Mouse (Mus musculus) ES-E14 (cell line): ENCODE results near the gene Tmem59. TPM values are rescaled to one million over a fixed set of nuclear protein-coding genes. Genes with fewer than 3 reads are reported as not detected.

Experiments
- DNase-seq: peaks from one replicate; pipeline ENCODE4 v3.0.0-alpha.2; 2013; ENCODE audit warnings: low read depth, low spot score
- H3K27ac ChIP-seq: 2 replicates; pipeline ENCODE4 v1.5.1; 2012; ENCODE audit warnings: low read depth, mild to moderate bottlenecking, low read length, moderate library complexity, mixed read lengths; ENCODE audit not compliant: poor library complexity, insufficient read depth, severe bottlenecking
- H3K36me3 ChIP-seq: 2 replicates; pipeline ENCODE4 v1.6.1; 2012; ENCODE audit warnings: mild to moderate bottlenecking, low read length, moderate library complexity, mixed read lengths; ENCODE audit not compliant: control insufficient read depth, poor library complexity, insufficient read depth, severe bottlenecking
- H3K4me1 ChIP-seq, 2 experiments: fragments of 150-350 bp in 1 of 2; sonication (generic) in 1 of 2; 2 replicates each; pipeline ENCODE4 v1.6.1; 2012; ENCODE audit warnings: low read length in 2 of 2, mild to moderate bottlenecking in 1 of 2, mixed read lengths in 1 of 2; ENCODE audit not compliant: control insufficient read depth in 2 of 2, insufficient read depth in 2 of 2, poor library complexity in 1 of 2
- H3K4me3 ChIP-seq, 2 experiments: fragments of 150-350 bp in 1 of 2; sonication (generic) in 1 of 2; 2 replicates each; pipeline ENCODE4 v1.5.1; 2012; ENCODE audit warnings: low read length in 2 of 2, low read depth in 1 of 2, mild to moderate bottlenecking in 1 of 2, mixed read lengths in 1 of 2; ENCODE audit not compliant: insufficient read depth in 1 of 2, poor library complexity in 1 of 2, severe bottlenecking in 1 of 2
- H3K9ac ChIP-seq: 2 replicates; pipeline ENCODE4 v1.6.1; 2012; ENCODE audit warnings: low read depth, mild to moderate bottlenecking, low read length, mixed read lengths; ENCODE audit not compliant: poor library complexity, insufficient read depth, severe bottlenecking
- H3K9me3 ChIP-seq: fragments of 150-350 bp; sonication (generic); 2 replicates; pipeline ENCODE4 v1.6.1; 2012; ENCODE audit warnings: low read depth, mild to moderate bottlenecking, low read length; ENCODE audit not compliant: control insufficient read depth, insufficient read depth
- CHD2 ChIP-seq: IDR thresholded peaks from 2 replicates; pipeline ENCODE4 v1.6.1; 2014; ENCODE audit warnings: mild to moderate bottlenecking, low read depth, low read length, inconsistent platforms
- HCFC1 ChIP-seq: IDR thresholded peaks from 2 replicates; pipeline ENCODE4 v1.6.1; 2012; ENCODE audit warnings: low read length, inconsistent platforms, borderline replicate concordance; ENCODE audit not compliant: insufficient read depth
- MAFK ChIP-seq: IDR thresholded peaks from 2 replicates; pipeline ENCODE4 v1.6.1; 2014; ENCODE audit warnings: mild to moderate bottlenecking, low read depth, low read length, inconsistent platforms; ENCODE audit not compliant: insufficient read depth
- ZC3H11A ChIP-seq: IDR thresholded peaks from 2 replicates; pipeline ENCODE4 v1.6.1; 2012; ENCODE audit warnings: low read depth, mild to moderate bottlenecking, inconsistent platforms, low read length, borderline replicate concordance
- ZNF384 ChIP-seq: IDR thresholded peaks from 2 replicates; pipeline ENCODE4 v1.6.1; 2012; ENCODE audit warnings: low read depth, low read length, inconsistent platforms
- in situ Hi-C, 2 experiments: fragments of 600-800 bp; cut with MboI; formaldehyde crosslinking; loops; one replicate each; pipeline ENCODE4 v1.15.1; 2025; ENCODE audit warnings: low sequenced_read_pairs in 2 of 2, inconsistent platforms in 1 of 2; ENCODE audit not compliant: unreplicated experiment in 2 of 2
- total RNA-seq: library from RNA; depleted of rRNA; stranded (reverse); fragments of 300-350 nt; gene quantifications from 2 replicates; pipeline ENCODE4 v1.2.3, GENCODE M21; 2012

The Tmem59 gene
- total RNA-seq, 1 experiment: 249 TPM

DNA sequence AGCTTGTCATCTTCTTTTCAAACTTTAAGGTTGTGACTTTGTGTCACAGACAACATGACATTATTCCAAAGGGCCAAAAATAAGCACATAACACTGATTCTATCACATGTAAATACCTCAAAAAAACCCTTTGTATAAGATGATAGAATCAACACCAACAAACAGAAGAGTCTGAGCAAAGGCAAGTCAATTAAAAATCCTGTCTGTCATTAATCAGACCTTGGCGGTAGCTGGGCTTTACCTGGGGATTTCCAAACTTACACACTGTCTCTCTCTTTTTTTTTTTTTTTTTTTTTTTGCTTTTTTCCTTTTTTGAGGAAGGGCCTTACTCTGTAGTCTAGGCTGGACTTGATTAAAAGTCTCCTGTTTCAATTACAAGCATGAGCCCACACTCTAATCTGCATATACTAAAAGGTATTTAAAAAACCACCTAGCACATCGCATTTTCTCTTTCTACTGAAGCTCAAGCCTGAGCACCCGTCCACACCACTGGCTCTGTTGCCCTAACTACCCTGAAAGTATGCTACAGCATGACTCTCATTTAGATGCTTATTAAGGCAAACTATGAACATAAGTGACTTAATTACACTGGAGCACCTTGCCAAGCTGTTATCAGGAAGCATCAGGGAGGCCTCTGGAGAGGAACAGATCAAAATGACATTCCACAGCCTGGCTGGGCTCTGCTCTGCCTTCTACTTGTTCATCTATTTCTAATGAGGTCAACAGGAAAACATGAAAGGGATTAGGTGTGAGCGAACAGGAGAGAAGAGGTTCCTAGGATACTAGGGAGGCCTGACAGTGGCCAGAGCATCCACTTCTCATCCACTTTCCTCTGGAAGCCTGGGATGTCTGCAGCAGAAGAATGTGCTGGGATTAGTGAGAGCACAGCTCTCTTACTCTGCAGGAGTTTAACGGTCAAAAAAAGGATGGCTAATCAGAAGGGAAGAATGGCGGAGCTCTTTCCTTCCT is 65.5 kb downstream of the Tmem59 start:
- no peak overlapping the region for H3K9ac ChIP-seq
- TF ChIP-seq CHD2 (no peak), MAFK (no peak), HCFC1 (no peak), ZNF384 (no peak), ZC3H11A (no peak)
- DNase-seq: no peak
- peaks cover 9% of the 10 kb centered on the region for H3K36me3 ChIP-seq
- no peak overlapping the region for H3K4me3 ChIP-seq
- no peaks in the 10 kb centered on the region for H3K4me1 ChIP-seq
- in situ Hi-C loops: no loop called here
- no peak overlapping the region for H3K27ac ChIP-seq
- no peaks in the 10 kb centered on the region for H3K9me3 ChIP-seq

DNA sequence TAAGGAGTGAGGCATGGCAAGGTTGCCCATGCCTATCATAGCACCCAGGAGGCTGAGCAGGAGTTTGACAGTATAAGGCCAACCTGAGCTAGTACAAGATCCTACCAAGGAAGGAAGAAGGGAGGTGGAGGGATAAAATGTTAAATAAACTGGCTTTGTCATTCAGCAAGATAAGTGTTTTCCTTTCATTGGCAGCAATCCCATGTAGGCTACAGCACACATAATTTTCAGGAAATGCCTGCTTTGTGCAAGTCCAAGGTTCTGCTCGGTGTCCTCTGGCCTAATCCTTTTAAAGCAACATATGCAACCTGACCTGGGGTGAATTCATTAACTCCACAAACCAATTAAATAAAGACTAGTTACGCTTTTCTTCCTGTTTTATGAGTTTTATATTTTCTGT is 67.2 kb downstream of the Tmem59 start:
- no peak for DNase-seq
- TF ChIP-seq ZNF384: no peak
- no peak for TF ChIP-seq HCFC1
- TF ChIP-seq MAFK: no peak
- TF ChIP-seq CHD2: no peak
- TF ChIP-seq ZC3H11A: no peak
- Histone ChIP-seq H3K4me1 (no peaks in the 10 kb centered on the region), H3K27ac (no peak overlapping the region), H3K9me3 (no peaks in the 10 kb centered on the region), H3K4me3 (no peak overlapping the region), H3K36me3 (peaks cover 5% of the 10 kb centered on the region; the same call in 1 of the 2 replicates), H3K9ac (no peak overlapping the region)
- in situ Hi-C loops: no loop called here

DNA sequence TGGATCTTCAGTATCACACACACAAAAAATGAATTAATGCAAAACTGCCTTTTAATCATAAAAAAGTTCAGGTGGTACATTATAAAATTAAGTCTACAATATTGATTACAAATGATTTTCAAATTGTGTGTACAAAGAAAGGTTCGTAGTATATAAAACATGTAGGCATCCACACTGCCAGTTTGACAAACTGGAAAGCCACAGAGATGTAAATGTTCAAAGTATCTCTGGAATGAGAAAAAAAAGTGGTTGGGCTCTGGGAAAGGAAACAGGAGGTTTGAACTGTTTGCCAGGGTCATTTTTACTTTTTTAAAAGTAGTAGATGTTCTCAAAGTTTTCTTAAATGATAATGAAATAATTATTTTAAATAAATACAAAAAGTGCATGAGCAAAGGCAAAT is 67.8 kb downstream of the Tmem59 start:
- no peaks in the 10 kb centered on the region for H3K9me3 ChIP-seq
- no peak overlapping the region for H3K27ac ChIP-seq
- DNase-seq: no peak
- in situ Hi-C loops: no loop called here
- no peak for TF ChIP-seq CHD2
- no peak for TF ChIP-seq HCFC1
- TF ChIP-seq MAFK: no peak
- no peak for TF ChIP-seq ZNF384
- no peak for TF ChIP-seq ZC3H11A
- H3K36me3 ChIP-seq: 0 out of 2 replicates have a peak, but pooled peaks cover 2% of the 10 kb centered on the region
- no peak overlapping the region for H3K9ac ChIP-seq
- H3K4me1 ChIP-seq: no peaks in the 10 kb centered on the region
- H3K4me3 ChIP-seq: no peak overlapping the region

DNA sequence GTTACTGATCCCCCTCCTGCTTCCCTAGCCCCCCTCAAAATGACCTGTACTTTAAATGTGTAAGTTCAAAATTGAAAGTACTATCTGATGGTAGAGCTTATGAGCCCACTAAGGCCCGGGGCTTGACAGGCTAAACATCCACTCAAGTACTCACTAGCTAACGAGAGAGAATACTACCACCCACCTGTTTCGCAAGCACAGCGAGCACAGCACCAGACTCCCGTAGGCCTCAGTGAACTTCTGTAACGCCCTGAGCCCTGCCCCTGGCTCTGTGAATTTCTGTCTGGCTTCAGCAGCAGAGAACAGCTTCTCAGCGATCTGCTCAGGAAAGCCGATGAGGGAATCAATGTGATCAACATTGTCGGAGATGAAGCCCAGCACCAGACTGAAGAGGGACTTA is 68.9 kb downstream of the Tmem59 start:
- Histone ChIP-seq H3K4me3 (no peak overlapping the region), H3K4me1 (no peaks in the 10 kb centered on the region), H3K27ac (no peak overlapping the region), H3K9me3 (no peaks in the 10 kb centered on the region), H3K9ac (no peak overlapping the region), H3K36me3 (0 out of 2 replicates have a peak, but pooled peaks cover 2% of the 10 kb centered on the region)
- in situ Hi-C loops: no loop called here
- DNase-seq: no peak
- TF ChIP-seq ZNF384 (no peak), CHD2 (no peak), MAFK (no peak)
